Mouse (Mus musculus) CH12.LX (cell line): ENCODE data around the gene Gng2.

Experiments
- CHD2 ChIP-seq: IDR thresholded peaks from 2 replicates; pipeline ENCODE4 v1.6.1; 2011; ENCODE audit warnings: low read length, improper control_type of control experiment
- CTCF ChIP-seq, 2 experiments: IDR thresholded peaks in 1 of 2; conservative IDR thresholded peaks in 1 of 2; 2 replicates each; pipeline ENCODE4 v1.5.1; 2011 to 2012; ENCODE audit warnings: low read depth in 2 of 2, low read length in 2 of 2, improper control_type of control experiment in 1 of 2, inconsistent platforms in 1 of 2, mild to moderate bottlenecking in 1 of 2, moderate library complexity in 1 of 2
- E2F4 ChIP-seq: IDR thresholded peaks from 2 replicates; pipeline ENCODE4 v1.6.1; 2011; ENCODE audit warnings: low read depth, low read length, improper control_type of control experiment; ENCODE audit not compliant: insufficient replicate concordance
- ELF1 ChIP-seq: IDR thresholded peaks from 2 replicates; pipeline ENCODE4 v1.6.1; 2014; ENCODE audit warnings: low read depth, mild to moderate bottlenecking, inconsistent platforms, low read length, improper control_type of control experiment
- JUND ChIP-seq: conservative IDR thresholded peaks from 2 replicates; pipeline ENCODE4 v1.6.1; 2011; ENCODE audit warnings: low read depth, low read length, improper control_type of control experiment
- MAFK ChIP-seq: IDR thresholded peaks from 2 replicates; pipeline ENCODE4 v1.6.1; 2011; ENCODE audit warnings: low read length, improper control_type of control experiment; ENCODE audit not compliant: insufficient replicate concordance
- MYC ChIP-seq: IDR thresholded peaks from 2 replicates; pipeline ENCODE4 v1.6.1; 2011; ENCODE audit warnings: low read depth, mild to moderate bottlenecking, improper control_type of control experiment, low read length
- NELFE ChIP-seq: IDR thresholded peaks from 2 replicates; pipeline ENCODE4 v1.6.1; 2011; ENCODE audit warnings: low read depth, low read length, improper control_type of control experiment
- PAX5 ChIP-seq: IDR thresholded peaks from 2 replicates; pipeline ENCODE4 v1.6.1; 2012; ENCODE audit warnings: low read length, inconsistent platforms, mixed read lengths
- POLR2A ChIP-seq: IDR thresholded peaks from 2 replicates; pipeline ENCODE4 v1.6.1; 2011; ENCODE audit warnings: low read depth, mild to moderate bottlenecking, improper control_type of control experiment, low read length
- SMC3 ChIP-seq: IDR thresholded peaks from 2 replicates; pipeline ENCODE4 v1.6.1; 2011; ENCODE audit warnings: low read depth, low read length, improper control_type of control experiment
- TBP ChIP-seq: conservative IDR thresholded peaks from 2 replicates; pipeline ENCODE4 v1.6.1; 2011; ENCODE audit warnings: low read depth, low read length, improper control_type of control experiment

DNA sequence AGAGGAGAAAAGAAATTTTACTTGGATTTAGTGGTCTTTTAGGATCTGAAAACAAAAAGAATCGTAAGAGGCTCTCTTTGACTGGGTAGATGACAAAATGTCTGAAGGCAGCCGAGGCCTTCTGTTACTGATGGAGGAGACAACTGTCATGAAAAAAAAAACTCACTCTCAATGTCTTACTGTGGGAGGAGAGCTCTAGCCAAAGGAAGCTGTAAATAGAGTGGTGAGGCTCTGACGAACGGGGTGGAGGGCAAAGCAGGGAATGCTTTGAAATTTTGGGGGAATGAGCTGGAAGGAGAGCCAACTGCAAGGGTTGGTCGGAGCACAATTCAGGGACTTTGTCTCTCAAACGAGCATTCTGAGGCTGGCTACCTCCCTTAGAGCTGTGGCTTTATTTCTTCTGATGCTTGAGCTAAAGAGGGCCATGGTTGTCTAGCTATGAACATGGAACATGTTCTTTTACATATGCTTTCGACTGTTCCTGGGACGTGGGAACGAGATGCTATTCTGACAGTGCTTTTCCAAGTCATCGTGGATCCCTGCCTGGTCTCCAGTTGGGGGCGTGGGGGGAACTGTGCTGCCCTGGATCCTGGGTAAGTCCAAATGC is 103.1 kb downstream of the Gng2 start:
- TF ChIP-seq CTCF (conservative IDR thresholded peaks at IDR 0.05 in 1 of 2, IDR thresholded peaks at IDR 0.05 in 1 of 2; ENCODE audit: low read depth in 2 of 2, low read length in 2 of 2) (no peak), POLR2A (no peak), SMC3 (no peak), NELFE (no peak), ELF1 (no peak), CHD2 (no peak), PAX5 (no peak), MAFK (no peak), E2F4 (no peak), JUND (no peak), TBP (no peak), MYC (no peak)
